Mouse (Mus musculus) forebrain, embryonic 14.5 days (tissue): ENCODE data around the gene Epha1. TPM values are rescaled to one million over a fixed set of nuclear protein-coding genes. Genes with fewer than 3 reads are reported as not detected.

ENCODE experiments used
- ATAC-seq: fragments of 200-750 bp; cut with Nextera tagmentation; 2 replicates; pipeline ENCODE4 v1.8.0; 2017; ENCODE audit warnings: mild to moderate bottlenecking, moderate library complexity
- DNase-seq: peaks from one replicate; pipeline ENCODE4 v3.0.0-alpha.2; 2015; ENCODE audit warnings: low spot score
- H3K27ac ChIP-seq: fragments of 300-500 bp; sonication (generic); 2 replicates; pipeline ENCODE4 v1.5.1; 2014; ENCODE audit warnings: low read depth, mild to moderate bottlenecking, control low read depth, low read length, moderate library complexity
- H3K27me3 ChIP-seq: fragments of 300-500 bp; sonication (generic); replicated peaks from 2 replicates; pipeline ENCODE4 v1.6.1; 2014; ENCODE audit warnings: low read length, control low read depth, mixed read lengths; ENCODE audit not compliant: control insufficient read depth, insufficient read depth
- H3K36me3 ChIP-seq: fragments of 300-500 bp; sonication (generic); 2 replicates; pipeline ENCODE4 v1.6.1; 2014; ENCODE audit warnings: low read length, control low read depth; ENCODE audit not compliant: control insufficient read depth, insufficient read depth
- H3K4me1 ChIP-seq: fragments of 300-500 bp; sonication (generic); 2 replicates; pipeline ENCODE4 v1.6.1; 2014; ENCODE audit warnings: antibody characterized with exemption, low read length, control low read depth; ENCODE audit not compliant: control insufficient read depth, insufficient read depth
- H3K4me2 ChIP-seq: fragments of 300-500 bp; sonication (generic); 2 replicates; pipeline ENCODE4 v1.6.1; 2014; ENCODE audit warnings: mild to moderate bottlenecking, control low read depth, low read length
- H3K4me3 ChIP-seq: fragments of 300-500 bp; sonication (generic); 2 replicates; pipeline ENCODE4 v1.5.1; 2014; ENCODE audit warnings: low read depth, low read length, control low read depth
- H3K9ac ChIP-seq: fragments of 300-500 bp; sonication (generic); 2 replicates; pipeline ENCODE4 v1.6.1; 2014; ENCODE audit warnings: mild to moderate bottlenecking, low read length, control low read depth, moderate library complexity
- H3K9me3 ChIP-seq: fragments of 300-500 bp; sonication (generic); replicated peaks from 2 replicates; pipeline ENCODE4 v1.6.1; 2016; ENCODE audit warnings: low read length, control low read depth, mixed read lengths; ENCODE audit not compliant: control insufficient read depth
- WGBS: fragments of 180-500 bp; shearing (Covaris S2); extraction: QIAGEN DNeasy Blood & Tissue Kit; methylation state at CpG from one replicate; pipeline ENCODE4 v1.1.7; 2014; 5-methylcytosine and 5-hydroxymethylcytosine counted together
- polyA plus RNA-seq: library from polyadenylated mRNA; unstranded; fragments of >200 nt; fragmentation: Nextera tagmentation; extraction: Ambion mirVana; gene quantifications from 2 replicates; pipeline ENCODE4 v1.2.1, GENCODE M21; 2014

Epha1 gene
- polyA plus RNA-seq, result 0.05 and 0.07 TPM in 2 replicates

DNA sequence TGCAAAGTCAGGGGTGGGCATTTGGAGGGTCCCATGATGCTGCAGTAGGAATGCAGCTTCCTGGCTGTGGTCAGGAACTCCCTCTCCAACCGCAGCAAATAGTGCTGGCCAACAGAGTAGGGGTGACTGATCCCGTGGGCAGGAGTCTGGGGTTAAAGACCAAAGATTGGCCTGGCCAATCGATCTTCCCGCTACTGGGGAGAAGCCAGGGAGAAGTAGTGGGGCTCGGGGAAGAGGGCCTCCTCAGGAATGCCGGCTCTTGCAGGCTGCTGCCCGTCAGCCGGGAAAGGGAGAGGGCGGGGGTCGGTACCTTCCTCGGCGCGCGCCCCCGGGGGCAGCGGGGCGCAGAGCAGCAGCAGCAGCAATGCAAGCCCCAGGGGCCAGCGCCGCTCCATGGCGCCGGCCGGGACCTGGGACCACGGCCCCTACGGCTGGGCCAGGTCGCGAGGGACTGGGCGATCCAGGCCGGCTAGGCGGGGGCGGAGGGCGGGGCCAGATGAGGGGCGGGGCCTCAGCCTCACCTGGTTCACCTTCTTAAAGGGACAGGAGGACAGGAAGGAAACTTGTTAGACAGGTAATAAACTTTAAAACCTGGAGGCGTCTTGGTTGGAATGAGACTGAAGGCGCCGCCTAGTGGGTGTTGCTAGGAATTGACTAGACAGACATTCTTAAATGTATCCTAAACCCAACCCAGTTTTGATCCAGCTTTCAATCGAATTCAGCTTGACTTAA lies at the start of gene Epha1:
TSS of gene Epha1 (minus strand) at position 453 of the 732 bp plus-strand sequence.
- Histone ChIP-seq H3K27me3 (peaks cover 4% of the 10 kb centered on the region; the same call in 1 of the 2 replicates), H3K36me3 (no peaks in the 10 kb centered on the region), H3K4me3 (peak within 1 kb of the TSS; percentile 36), H3K27ac (no peak within 1 kb of the TSS), H3K9ac (peak within 1 kb of the TSS; percentile 52), H3K4me2 (peak within 1 kb of the TSS; percentile 80), H3K9me3 (no peaks in the 10 kb centered on the region), H3K4me1 (0 out of 2 replicates have a peak, but pooled peaks cover 5% of the 10 kb centered on the region)
- WGBS, result under 1% methylated on average over 36 of the region's 36 CpGs
- ATAC-seq (peak; percentile 66), DNase-seq (peak; percentile 78)

DNA sequence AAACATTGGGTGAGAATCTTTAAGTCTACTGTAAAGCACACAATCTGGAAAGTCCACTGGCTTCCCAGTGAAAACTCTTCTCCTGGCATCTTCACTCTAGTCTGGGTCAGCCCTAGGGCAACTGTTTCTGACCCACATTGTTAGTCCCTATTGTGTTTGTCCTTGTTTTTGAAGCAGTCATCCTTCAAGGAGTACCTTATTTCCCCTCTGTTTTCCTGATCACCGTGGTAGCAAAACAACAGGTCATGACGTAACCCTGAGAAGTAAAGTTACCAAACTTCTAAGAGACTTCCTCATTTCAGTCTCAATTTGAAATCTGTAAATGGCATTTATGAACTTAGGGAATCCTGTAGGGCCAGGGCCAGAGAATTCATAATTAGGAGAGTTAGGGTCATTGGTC lies 48.4 kb upstream of the Epha1 start:
- no peak for ATAC-seq

DNA sequence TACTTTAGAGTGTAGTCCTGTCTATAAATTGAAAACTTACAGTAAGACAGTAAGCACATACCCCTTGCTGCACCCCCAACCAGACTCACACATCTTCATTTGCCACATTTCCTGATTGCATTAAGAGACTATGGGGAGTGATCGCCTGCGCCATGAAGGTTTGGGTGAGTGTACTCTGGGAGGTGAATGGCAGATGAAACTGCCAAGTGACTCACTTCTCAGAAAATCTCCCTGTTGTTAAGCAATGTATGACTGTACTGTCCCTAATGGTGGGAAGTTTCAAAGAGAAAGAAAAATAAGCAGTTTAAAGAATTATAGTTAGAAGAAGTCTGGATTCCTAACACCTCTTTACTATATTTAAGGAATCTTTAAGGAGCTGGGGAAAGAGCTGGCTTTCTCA lies 46.4 kb upstream of the Epha1 start:
- H3K9ac ChIP-seq, result no peak overlapping the region
- no peak overlapping the region for H3K4me3 ChIP-seq
- no peak overlapping the region for H3K27ac ChIP-seq
- H3K27me3 ChIP-seq, result no peaks in the 10 kb centered on the region
- H3K4me2 ChIP-seq, result no peak overlapping the region
- DNase-seq (no peak), ATAC-seq (no peak)
- H3K36me3 ChIP-seq, result no peaks in the 10 kb centered on the region
- no peaks in the 10 kb centered on the region for H3K9me3 ChIP-seq
- H3K4me1 ChIP-seq, result no peaks in the 10 kb centered on the region
- whole genome bisulfite sequencing, result 94% methylated on average over 2 of the region's 2 CpGs

More for the DNA sequence above, 48.4 kb upstream of the Epha1 start:
- Histone ChIP-seq H3K4me3 (no peak overlapping the region), H3K36me3 (no peaks in the 10 kb centered on the region), H3K27ac (no peak overlapping the region), H3K4me1 (no peaks in the 10 kb centered on the region), H3K27me3 (no peaks in the 10 kb centered on the region), H3K9ac (no peak overlapping the region), H3K9me3 (no peaks in the 10 kb centered on the region), H3K4me2 (no peak overlapping the region)
- DNase-seq, result no peak
- WGBS, result 75% methylated on average over 2 of the region's 2 CpGs

DNA sequence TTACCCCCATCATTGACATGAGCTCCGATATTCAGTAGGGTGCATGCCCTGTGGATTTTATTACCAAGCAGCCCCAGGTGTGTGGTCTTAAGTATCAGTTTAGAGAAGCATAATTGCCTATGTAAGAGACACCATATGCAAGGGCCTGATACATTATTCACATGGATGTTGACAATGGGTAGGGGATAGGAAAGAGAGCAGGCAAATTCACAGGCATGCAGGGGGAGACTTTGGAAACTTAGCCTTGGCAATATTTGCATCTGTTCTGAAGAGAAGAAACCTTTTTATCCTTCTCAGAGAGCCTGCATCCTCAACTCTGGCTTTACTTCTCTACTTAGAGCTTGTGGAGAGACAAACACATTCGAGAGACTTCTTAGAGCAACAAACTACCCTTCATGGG lies 32.1 kb upstream of the Epha1 start, which contains the start of gene Tas2r135:
TSS of gene Tas2r135 (plus strand) at position 301 of the 400 bp plus-strand sequence.
- Histone ChIP-seq H3K4me3 (no peak within 1 kb of the TSS), H3K9me3 (no peaks in the 10 kb centered on the region), H3K36me3 (no peaks in the 10 kb centered on the region), H3K9ac (no peak within 1 kb of the TSS), H3K4me2 (no peak within 1 kb of the TSS), H3K27me3 (no peaks in the 10 kb centered on the region), H3K4me1 (no peaks in the 10 kb centered on the region), H3K27ac (no peak within 1 kb of the TSS)
- DNase-seq (no peak), ATAC-seq (no peak)
- 91% methylated on average over 2 of the region's 2 CpGs for WGBS

DNA sequence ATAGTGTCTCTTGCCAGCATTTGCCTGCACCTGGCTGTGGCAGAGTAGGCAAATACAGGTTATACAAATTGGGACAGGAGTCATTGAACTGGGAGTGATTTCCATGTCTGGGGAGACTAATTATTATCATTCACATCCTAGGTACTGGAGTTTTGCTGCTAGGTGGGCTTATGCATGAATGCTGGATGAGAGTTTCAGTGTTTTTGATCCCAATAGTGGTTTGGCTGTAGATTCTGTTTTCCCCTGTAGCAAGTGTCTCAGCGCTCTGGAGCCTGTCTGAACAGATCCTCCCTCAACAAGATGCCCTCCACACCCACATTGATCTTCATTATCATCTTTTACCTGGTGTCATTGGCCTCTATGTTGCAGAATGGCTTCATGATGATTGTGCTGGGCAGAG lies 26.9 kb upstream of the Epha1 start, which contains the start of gene Tas2r143:
TSS of gene Tas2r143 (plus strand) at position 301 of the 400 bp plus-strand sequence.
- Histone ChIP-seq H3K4me3 (no peak within 1 kb of the TSS), H3K27me3 (no peaks in the 10 kb centered on the region), H3K36me3 (no peaks in the 10 kb centered on the region), H3K4me2 (no peak within 1 kb of the TSS), H3K9ac (no peak within 1 kb of the TSS), H3K4me1 (no peaks in the 10 kb centered on the region), H3K27ac (no peak within 1 kb of the TSS), H3K9me3 (no peaks in the 10 kb centered on the region)
- no peak for ATAC-seq
- 84% methylated on average over 1 of the region's 1 CpGs for WGBS
- no peak for DNase-seq

DNA sequence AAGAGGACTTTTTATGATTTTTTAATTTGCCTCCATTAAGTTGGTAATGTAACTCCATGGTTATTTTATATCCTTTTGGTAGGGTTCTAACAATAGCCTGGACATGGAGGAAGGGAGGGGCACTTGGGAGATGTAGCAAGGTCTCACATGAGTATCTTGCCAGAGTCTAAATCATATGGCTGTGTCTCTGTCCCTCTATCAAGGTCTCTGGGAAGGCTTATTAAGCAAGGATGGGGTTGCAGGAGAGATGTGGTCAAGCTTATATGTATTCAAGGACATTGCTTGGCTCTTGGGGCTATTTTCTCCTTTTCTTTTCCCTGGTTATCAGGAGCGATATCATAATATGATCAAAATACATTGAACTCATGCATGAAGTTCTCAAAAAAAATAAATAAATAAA lies 25.9 kb upstream of the Epha1 start:
- 94% methylated on average over 1 of the region's 1 CpGs for WGBS
- no peak overlapping the region for H3K27ac ChIP-seq
- H3K4me1 ChIP-seq, result no peaks in the 10 kb centered on the region
- no peak overlapping the region for H3K4me2 ChIP-seq
- no peak overlapping the region for H3K4me3 ChIP-seq
- no peak overlapping the region for H3K9ac ChIP-seq
- H3K27me3 ChIP-seq, result no peaks in the 10 kb centered on the region
- ATAC-seq, result no peak
- H3K9me3 ChIP-seq, result no peaks in the 10 kb centered on the region
- DNase-seq, result no peak
- H3K36me3 ChIP-seq, result no peaks in the 10 kb centered on the region

DNA sequence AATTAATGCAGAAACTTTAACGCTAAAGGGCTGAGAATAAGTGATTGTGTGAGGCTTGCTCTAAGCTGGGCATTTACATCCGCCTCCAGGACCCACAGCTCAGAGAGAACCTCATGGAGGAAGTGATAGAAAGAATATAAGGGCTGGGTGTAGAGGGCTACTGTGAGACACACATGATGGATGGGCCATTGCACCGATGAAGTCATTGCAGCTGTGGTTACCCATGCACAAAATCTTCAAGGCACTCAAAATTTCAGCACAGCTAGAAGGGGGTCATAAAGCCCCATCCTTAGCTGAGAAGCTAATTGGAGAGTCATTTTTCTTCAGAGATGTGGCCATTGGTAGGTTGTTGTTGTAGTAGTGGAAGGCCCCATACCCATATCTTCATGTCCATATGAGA lies 25.2 kb upstream of the Epha1 start:
- H3K36me3 ChIP-seq, result no peaks in the 10 kb centered on the region
- 85% methylated on average over 3 of the region's 3 CpGs for WGBS

DNA sequence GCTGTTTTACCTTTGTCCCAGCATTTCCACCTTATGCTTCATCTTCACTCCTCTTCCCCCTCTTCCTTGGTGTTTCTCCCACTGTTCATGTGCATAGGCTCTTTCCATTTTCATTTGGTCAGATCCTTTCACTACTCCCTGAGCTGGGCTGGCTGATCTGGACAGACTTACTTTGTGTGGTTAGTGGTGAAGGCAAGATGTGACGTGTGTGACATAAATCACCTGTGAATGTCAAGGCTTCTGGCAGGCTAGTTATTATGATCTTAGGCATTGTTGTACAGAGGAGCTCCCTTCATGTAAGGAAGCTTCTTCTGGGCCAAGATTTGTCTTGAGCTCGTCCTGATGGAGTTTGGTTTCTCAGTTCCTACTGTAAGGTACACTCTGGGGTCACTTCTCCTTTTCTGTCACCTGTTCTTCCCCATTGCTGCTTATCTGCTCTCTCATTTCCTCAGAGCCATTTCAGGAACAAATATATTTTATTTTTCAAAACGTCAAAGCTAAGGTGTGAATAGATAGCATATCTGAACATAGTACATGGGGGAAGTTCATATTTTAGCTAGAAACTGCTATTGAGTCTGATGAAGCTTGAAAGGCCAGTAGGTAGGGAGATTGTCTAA lies 24.1 kb upstream of the Epha1 start:
- Histone ChIP-seq H3K4me1 (no peaks in the 10 kb centered on the region), H3K4me3 (no peak overlapping the region), H3K9ac (no peak overlapping the region), H3K9me3 (no peaks in the 10 kb centered on the region), H3K4me2 (no peak overlapping the region), H3K27ac (no peak overlapping the region), H3K27me3 (no peaks in the 10 kb centered on the region), H3K36me3 (no peaks in the 10 kb centered on the region)
- ATAC-seq, result no peak
- no peak for DNase-seq
- 77% methylated on average over 3 of the region's 3 CpGs for WGBS

More for the DNA sequence above, 25.2 kb upstream of the Epha1 start:
- H3K27me3 ChIP-seq, result no peaks in the 10 kb centered on the region
- H3K27ac ChIP-seq, result no peak overlapping the region
- H3K9ac ChIP-seq, result no peak overlapping the region
- no peaks in the 10 kb centered on the region for H3K9me3 ChIP-seq
- no peak for DNase-seq
- no peak for ATAC-seq
- H3K4me1 ChIP-seq, result no peaks in the 10 kb centered on the region
- no peak overlapping the region for H3K4me3 ChIP-seq
- H3K4me2 ChIP-seq, result no peak overlapping the region
